Mouse (Mus musculus) NIH3T3 (cell line): ENCODE data around the gene Paqr9.

Source experiments
- DNase-seq: peaks from one replicate; pipeline ENCODE4 v3.0.0-alpha.2; 2012; ENCODE audit warnings: low read depth

Gene Paqr9

GRCm38 (mm10) chr9:95544598-95544997 lies 14.9 kb upstream of the Paqr9 start:
- DNase-seq, result no peak

GRCm38 (mm10) chr9:95546679-95547078 lies 12.8 kb upstream of the Paqr9 start:
- DNase-seq, result peak; percentile 22

GRCm38 (mm10) chr9:95549626-95550411 lies 9.6 kb upstream of the Paqr9 start:
- DNase-seq, result no peak

GRCm38 (mm10) chr9:95550856-95551774 lies 8.3 kb upstream of the Paqr9 start:
- DNase-seq, result no peak

- DNase-seq, result no peak
These were observed 7.2 kb upstream of the Paqr9 start for GRCm38 (mm10) chr9:95552175-95552705.

- no peak for DNase-seq
These were observed 4.9 kb upstream of the Paqr9 start for GRCm38 (mm10) chr9:95554231-95555221.

GRCm38 (mm10) chr9:95555233-95555740 lies 4.2 kb upstream of the Paqr9 start:
- DNase-seq, result no peak

- no peak for DNase-seq
These were observed 3.4 kb upstream of the Paqr9 start for GRCm38 (mm10) chr9:95556067-95556512.

- no peak for DNase-seq
These were observed 1.7 kb upstream of the Paqr9 start for GRCm38 (mm10) chr9:95557722-95558121.

- no peak for DNase-seq
These were observed 765 bp upstream of the Paqr9 start for GRCm38 (mm10) chr9:95558726-95559058.

- no peak for DNase-seq
These were observed 679 bp downstream of the Paqr9 start for GRCm38 (mm10) chr9:95559936-95560735.

- DNase-seq, result no peak
These were observed 4.6 kb downstream of the Paqr9 start for GRCm38 (mm10) chr9:95564047-95564446.

- no peak for DNase-seq
These were observed 6.9 kb downstream of the Paqr9 start for GRCm38 (mm10) chr9:95566394-95566793.

- DNase-seq, result no peak
These were observed 7.5 kb downstream of the Paqr9 start for GRCm38 (mm10) chr9:95566931-95567330.

- no peak for DNase-seq
These were observed 9.8 kb downstream of the Paqr9 start for GRCm38 (mm10) chr9:95569249-95569648.

- DNase-seq, result no peak
These were observed 10.5 kb downstream of the Paqr9 start for GRCm38 (mm10) chr9:95569966-95570365.

GRCm38 (mm10) chr9:95570604-95571003 lies 11.1 kb downstream of the Paqr9 start:
- DNase-seq, result no peak

GRCm38 (mm10) chr9:95571494-95571893 lies 12.0 kb downstream of the Paqr9 start:
- DNase-seq, result no peak

- no peak for DNase-seq
These were observed 13.1 kb downstream of the Paqr9 start for GRCm38 (mm10) chr9:95572558-95572957.

GRCm38 (mm10) chr9:95574116-95574515 lies 14.7 kb downstream of the Paqr9 start:
- no peak for DNase-seq
